ENCODE assay signal across 16 mouse cellular contexts in genomic region chr13:76132415-76132814, GRCm38 (mm10).
"Had no signal": no experiment of that assay in that cellular context is flagged by ENCODE, and none has a peak within 500 bp of the region (broad histone marks: within the 10 kb centered on the region; RNA-seq: fewer than 3 reads in every experiment).

No protein-coding gene starts in this region.

- DNase-seq: lung, adult 18-20 months; lung, embryonic 14.5 days; lung, postnatal 10 days; lung, postnatal 4 days; midbrain, embryonic 14.5 days; right cerebral cortex, postnatal 14 days; thymus, adult 2 months; thymus, postnatal 25 days; thymus, postnatal 4 days had no signal

- H3K27ac ChIP-seq: midbrain, embryonic 10.5 days; midbrain, embryonic 12.5 days; neural tube, embryonic 12.5 days; stomach, embryonic 15.5 days; stomach, postnatal 0 days had no signal

- ATAC-seq: midbrain, embryonic 16.5 days had no signal

- H3K4me3 ChIP-seq: midbrain, embryonic 10.5 days; midbrain, embryonic 12.5 days; myocyte; neural tube, embryonic 12.5 days; stomach, embryonic 15.5 days had no signal
